Mouse (Mus musculus) MEL (cell line): ENCODE results near the gene Mchr1.

Experiments
- CTCF ChIP-seq, 3 experiments: IDR thresholded peaks in 2 of 3; conservative IDR thresholded peaks in 1 of 3; 2 replicates each; pipeline ENCODE4 v1.5.1; 2011 to 2012; ENCODE audit warnings: low read length in 3 of 3, low read depth in 2 of 3, mild to moderate bottlenecking in 2 of 3, improper control_type of control experiment in 1 of 3, inconsistent platforms in 1 of 3, mixed read lengths in 1 of 3, moderate library complexity in 1 of 3; ENCODE audit not compliant: control insufficient read depth in 1 of 3, insufficient read depth in 1 of 3, poor library complexity in 1 of 3, severe bottlenecking in 1 of 3
- E2F4 ChIP-seq: IDR thresholded peaks from 2 replicates; pipeline ENCODE4 v1.6.1; 2011; ENCODE audit warnings: low read depth, low read length, improper control_type of control experiment, borderline replicate concordance
- ETS1 ChIP-seq: IDR thresholded peaks from 2 replicates; pipeline ENCODE4 v1.6.1; 2012; ENCODE audit warnings: low read depth, mild to moderate bottlenecking, inconsistent platforms, low read length, improper control_type of control experiment, moderate library complexity
- HCFC1 ChIP-seq: IDR thresholded peaks from 2 replicates; pipeline ENCODE4 v1.6.1; 2012; ENCODE audit warnings: low read depth, mild to moderate bottlenecking, inconsistent platforms, low read length, improper control_type of control experiment, moderate library complexity
- NRF1 ChIP-seq: IDR thresholded peaks from 2 replicates; pipeline ENCODE4 v1.6.1; 2014; ENCODE audit warnings: low read depth, mild to moderate bottlenecking, inconsistent platforms, low read length, improper control_type of control experiment, moderate library complexity; ENCODE audit not compliant: poor library complexity, insufficient read depth, severe bottlenecking
- POLR2A ChIP-seq, 2 experiments: IDR thresholded peaks; 2 replicates each; pipeline ENCODE4 v1.6.1; 2011 to 2012; ENCODE audit warnings: low read length in 2 of 2, mild to moderate bottlenecking in 2 of 2, control low read depth in 1 of 2, improper control_type of control experiment in 1 of 2, low read depth in 1 of 2, moderate library complexity in 1 of 2; ENCODE audit not compliant: control insufficient read depth in 1 of 2, insufficient read depth in 1 of 2, poor library complexity in 1 of 2
- POLR2AphosphoS2 ChIP-seq: IDR thresholded peaks from 2 replicates; pipeline ENCODE4 v1.6.1; 2011; ENCODE audit warnings: low read length, improper control_type of control experiment
- POLR2AphosphoS5 ChIP-seq: IDR thresholded peaks from 2 replicates; pipeline ENCODE4 v1.6.1; 2012; ENCODE audit warnings: low read depth, borderline replicate concordance, mild to moderate bottlenecking, inconsistent platforms, low read length, moderate library complexity, mixed read lengths
- USF1 ChIP-seq: IDR thresholded peaks from 2 replicates; pipeline ENCODE4 v1.6.1; 2014; ENCODE audit warnings: low read depth, mild to moderate bottlenecking, inconsistent platforms, low read length, improper control_type of control experiment, moderate library complexity
- USF2 ChIP-seq, 2 experiments: IDR thresholded peaks; 2 replicates each; pipeline ENCODE4 v1.6.1; 2011 to 2012; ENCODE audit warnings: improper control_type of control experiment in 2 of 2, low read length in 2 of 2, borderline replicate concordance in 1 of 2, inconsistent platforms in 1 of 2, low read depth in 1 of 2, mild to moderate bottlenecking in 1 of 2; ENCODE audit not compliant: insufficient read depth in 1 of 2
- ZC3H11A ChIP-seq: IDR thresholded peaks from 2 replicates; pipeline ENCODE4 v1.6.1; 2012; ENCODE audit warnings: low read depth, mild to moderate bottlenecking, inconsistent platforms, low read length, improper control_type of control experiment

DNA sequence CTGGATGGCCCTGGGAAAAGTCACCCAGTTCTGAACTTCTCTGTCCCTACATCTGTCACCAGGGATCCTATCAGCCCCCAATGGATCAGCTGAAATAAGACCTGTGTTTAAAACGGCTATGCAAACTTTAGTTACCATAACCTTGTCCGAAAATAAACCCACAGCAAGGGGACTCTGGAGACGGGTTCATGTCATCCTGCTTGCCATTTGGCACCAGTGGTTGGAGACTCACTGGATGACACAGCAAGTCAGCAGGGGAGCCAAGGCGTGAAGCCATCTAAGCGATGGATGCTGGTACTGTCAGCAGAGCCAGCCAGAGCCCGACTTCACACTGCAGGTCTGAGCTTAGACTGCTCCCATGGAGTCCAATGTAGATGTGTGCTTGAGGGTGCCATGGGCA lies 13.9 kb upstream of the Mchr1 start:
- TF ChIP-seq ZC3H11A (no peak), CTCF (IDR thresholded peaks at IDR 0.05 in 2 of 3, conservative IDR thresholded peaks at IDR 0.05 in 1 of 3; ENCODE audit: control insufficient read depth in 1 of 3, insufficient read depth in 1 of 3, low read depth in 2 of 3, low read length in 3 of 3, poor library complexity in 1 of 3, severe bottlenecking in 1 of 3) (no peak), USF2 (IDR thresholded peaks at IDR 0.05; ENCODE audit: borderline replicate concordance in 1 of 2, insufficient read depth in 1 of 2, low read depth in 1 of 2, low read length in 2 of 2) (no peak), POLR2AphosphoS2 (no peak), E2F4 (no peak), USF1 (no peak), POLR2A (IDR thresholded peaks at IDR 0.05; ENCODE audit: control insufficient read depth in 1 of 2, insufficient read depth in 1 of 2, low read depth in 1 of 2, low read length in 2 of 2, poor library complexity in 1 of 2) (no peak), NRF1 (no peak), ETS1 (no peak), POLR2AphosphoS5 (no peak), HCFC1 (no peak)
